Mouse (Mus musculus) kidney, postnatal 0 days (tissue): ENCODE data around the gene Tnip3. TPM values are rescaled to one million over a fixed set of nuclear protein-coding genes. Genes with fewer than 3 reads are reported as not detected.

Source experiments
- ATAC-seq: fragments of 200-750 bp; cut with Nextera tagmentation; replicated peaks from 2 replicates; pipeline ENCODE4 v1.8.0; 2017; ENCODE audit warnings: low read depth, moderate number of reproducible peaks, moderate TSS enrichment, moderate library complexity; ENCODE audit not compliant: low FRiP score
- DNase-seq: peaks from one replicate; pipeline ENCODE4 v3.0.0-alpha.2; 2016; ENCODE audit warnings: low spot score
- H3K27ac ChIP-seq: fragments of 300-500 bp; sonication (generic); 2 replicates; pipeline ENCODE4 v1.5.1; 2014; ENCODE audit warnings: mild to moderate bottlenecking
- H3K27me3 ChIP-seq: fragments of 300-500 bp; sonication (generic); 2 replicates; pipeline ENCODE4 v1.6.1; 2014; ENCODE audit warnings: low read length, mixed read lengths; ENCODE audit not compliant: insufficient read depth
- H3K36me3 ChIP-seq: fragments of 300-500 bp; sonication (generic); 2 replicates; pipeline ENCODE4 v1.6.1; 2014; ENCODE audit warnings: low read length, mixed read lengths; ENCODE audit not compliant: insufficient read depth
- H3K4me1 ChIP-seq: fragments of 300-500 bp; sonication (generic); replicated peaks from 2 replicates; pipeline ENCODE4 v1.6.1; 2014; ENCODE audit warnings: antibody characterized with exemption, low read length, mixed read lengths; ENCODE audit not compliant: insufficient read depth
- H3K4me2 ChIP-seq: fragments of 300-500 bp; sonication (generic); 2 replicates; pipeline ENCODE4 v1.6.1; 2014; ENCODE audit warnings: mild to moderate bottlenecking, low read length, moderate library complexity, mixed read lengths
- H3K4me3 ChIP-seq: fragments of 300-500 bp; sonication (generic); replicated peaks from 2 replicates; pipeline ENCODE4 v1.5.1; 2014; ENCODE audit warnings: low read depth, low read length
- H3K9ac ChIP-seq: fragments of 300-500 bp; sonication (generic); 2 replicates; pipeline ENCODE4 v1.6.1; 2014; ENCODE audit warnings: low read depth, low read length
- H3K9me3 ChIP-seq: fragments of 300-500 bp; sonication (generic); replicated peaks from 2 replicates; pipeline ENCODE4 v1.6.1; 2016; ENCODE audit warnings: low read length, inconsistent platforms, mixed read lengths
- CTCF ChIP-seq: IDR thresholded peaks from 2 replicates; pipeline ENCODE4 v1.5.1; 2016; ENCODE audit warnings: antibody characterized with exemption, low read depth, mild to moderate bottlenecking, moderate library complexity
- WGBS: fragments of 180-500 bp; shearing (Covaris S2); extraction: QIAGEN DNeasy Blood & Tissue Kit; methylation state at CpG from one replicate; pipeline ENCODE4 v1.1.7; 2014; 5-methylcytosine and 5-hydroxymethylcytosine counted together
- polyA plus RNA-seq: library from polyadenylated mRNA; unstranded; fragments of >200 nt; fragmentation: Nextera tagmentation; extraction: Ambion mirVana; gene quantifications from 2 replicates; pipeline ENCODE4 v1.2.1, GENCODE M21; 2015

Gene Tnip3
- polyA plus RNA-seq, 1 experiment from 2014 or later: 0.16 TPM

DNA sequence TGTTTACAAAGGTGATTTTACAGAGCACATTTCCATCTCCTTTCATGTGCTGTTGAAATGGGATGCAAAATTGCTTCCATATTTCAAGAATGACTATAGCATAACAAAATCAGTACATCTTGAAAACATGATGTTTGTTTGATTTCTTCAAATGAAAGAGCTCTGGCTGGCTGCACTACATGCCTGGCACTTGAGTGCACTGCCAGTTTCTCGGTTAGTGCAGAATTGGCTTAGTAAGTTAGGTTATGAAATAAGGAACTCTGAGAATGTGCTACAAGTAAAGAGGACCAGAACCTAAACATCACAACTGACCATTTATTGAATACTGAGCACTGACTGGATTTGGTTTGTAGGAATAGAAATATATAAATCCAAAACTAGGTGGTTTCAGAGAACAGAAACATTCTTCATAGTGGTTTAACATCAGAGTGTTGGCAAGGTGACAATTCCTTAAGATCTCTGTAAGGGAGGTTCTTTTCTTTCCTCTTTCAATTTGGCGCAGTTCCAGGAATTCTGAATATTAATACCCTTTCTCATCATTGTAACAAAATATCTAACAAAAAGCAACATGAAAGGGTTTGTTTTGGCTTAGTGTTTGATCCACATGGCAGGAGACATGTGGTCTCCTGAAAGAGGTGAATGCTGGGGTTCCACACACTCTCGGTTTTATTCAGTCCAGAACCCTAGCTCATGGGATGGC, 98.1 kb downstream of the Tnip3 start:
- H3K4me3 ChIP-seq: no peak overlapping the region
- H3K9me3 ChIP-seq: no peaks in the 10 kb centered on the region
- TF ChIP-seq CTCF: no peak
- no peak overlapping the region for H3K4me2 ChIP-seq
- DNase-seq: no peak
- H3K4me1 ChIP-seq: no peaks in the 10 kb centered on the region
- WGBS: 77% methylated on average over 3 of the region's 3 CpGs
- no peaks in the 10 kb centered on the region for H3K36me3 ChIP-seq
- H3K9ac ChIP-seq: no peak overlapping the region
- no peaks in the 10 kb centered on the region for H3K27me3 ChIP-seq
- ATAC-seq: no peak
- no peak overlapping the region for H3K27ac ChIP-seq

DNA sequence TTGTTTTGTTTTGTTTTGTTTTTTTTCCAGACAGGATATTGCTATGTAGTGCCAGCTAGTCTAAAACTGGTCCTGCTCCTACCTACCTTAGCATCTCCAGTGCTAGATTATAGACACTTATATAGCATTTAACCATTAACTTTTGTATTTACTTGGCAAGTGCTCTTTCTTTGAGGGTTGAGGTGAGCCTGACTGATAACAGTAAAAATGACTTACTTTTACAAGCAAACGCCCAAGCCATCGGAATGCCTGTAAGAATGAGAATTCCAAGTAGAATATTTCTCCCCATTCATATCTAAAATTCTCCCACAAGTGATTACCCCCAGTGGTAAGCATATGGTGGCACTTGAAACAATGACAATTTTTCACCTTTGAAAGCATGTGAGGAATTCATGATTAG, 105.5 kb downstream of the Tnip3 start:
- TF ChIP-seq CTCF: no peak
- WGBS: 74% methylated on average over 2 of the region's 2 CpGs
- DNase-seq (no peak), ATAC-seq (no peak)
- Histone ChIP-seq H3K27ac (no peak overlapping the region), H3K4me3 (no peak overlapping the region), H3K9ac (no peak overlapping the region), H3K4me2 (no peak overlapping the region), H3K36me3 (no peaks in the 10 kb centered on the region), H3K9me3 (no peaks in the 10 kb centered on the region), H3K4me1 (no peaks in the 10 kb centered on the region), H3K27me3 (no peaks in the 10 kb centered on the region)

DNA sequence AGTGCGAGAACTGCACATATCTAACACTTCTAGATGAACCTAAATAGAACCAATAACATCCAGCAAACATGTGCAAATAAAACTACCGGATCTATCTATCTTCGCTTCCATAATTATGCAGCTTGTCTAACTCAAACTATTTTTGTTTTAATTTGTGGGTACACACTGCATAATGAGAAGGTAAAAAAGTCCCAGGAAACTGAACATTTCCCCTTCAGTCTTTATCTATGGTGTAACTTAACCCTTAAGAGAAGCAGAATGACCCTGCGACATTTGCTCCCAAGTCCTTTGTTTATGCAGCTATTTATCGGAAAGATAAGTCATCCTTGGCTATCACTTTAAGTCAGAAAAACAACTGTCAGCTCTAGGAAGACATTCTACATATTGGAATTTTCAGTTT, 107.1 kb downstream of the Tnip3 start:
- Histone ChIP-seq H3K4me1 (no peaks in the 10 kb centered on the region), H3K27me3 (no peaks in the 10 kb centered on the region), H3K9me3 (no peaks in the 10 kb centered on the region), H3K4me2 (no peak overlapping the region), H3K36me3 (no peaks in the 10 kb centered on the region), H3K4me3 (no peak overlapping the region), H3K27ac (no peak overlapping the region), H3K9ac (no peak overlapping the region)
- no peak for ATAC-seq
- no peak for TF ChIP-seq CTCF
- WGBS: 52% methylated on average over 5 of the region's 5 CpGs
- no peak for DNase-seq

DNA sequence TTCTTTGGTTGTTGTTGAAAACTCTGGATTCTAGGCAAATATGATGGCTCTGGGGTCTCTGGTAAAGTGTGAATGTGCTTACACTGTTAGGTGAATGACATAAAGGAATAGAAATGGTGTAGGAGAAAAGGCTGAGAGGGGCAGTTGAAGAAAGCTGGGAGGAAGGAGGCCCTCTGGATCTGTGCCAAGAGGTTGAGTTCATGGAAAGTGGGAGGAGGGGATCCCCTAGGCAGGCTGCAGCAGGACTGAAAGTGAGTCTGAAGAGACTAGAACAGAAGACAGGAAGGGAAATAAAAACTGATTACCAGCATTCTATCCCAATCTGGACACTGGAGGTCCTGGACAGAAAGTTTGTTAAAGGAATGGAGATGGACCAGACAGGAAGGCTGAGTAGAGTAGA, 117.3 kb downstream of the Tnip3 start:
- Histone ChIP-seq H3K27me3 (no peaks in the 10 kb centered on the region), H3K4me1 (no peaks in the 10 kb centered on the region), H3K9ac (no peak overlapping the region), H3K4me2 (no peak overlapping the region), H3K4me3 (no peak overlapping the region), H3K36me3 (no peaks in the 10 kb centered on the region), H3K27ac (no peak overlapping the region), H3K9me3 (no peaks in the 10 kb centered on the region)
- ATAC-seq (no peak), DNase-seq (no peak)
- TF ChIP-seq CTCF: no peak

DNA sequence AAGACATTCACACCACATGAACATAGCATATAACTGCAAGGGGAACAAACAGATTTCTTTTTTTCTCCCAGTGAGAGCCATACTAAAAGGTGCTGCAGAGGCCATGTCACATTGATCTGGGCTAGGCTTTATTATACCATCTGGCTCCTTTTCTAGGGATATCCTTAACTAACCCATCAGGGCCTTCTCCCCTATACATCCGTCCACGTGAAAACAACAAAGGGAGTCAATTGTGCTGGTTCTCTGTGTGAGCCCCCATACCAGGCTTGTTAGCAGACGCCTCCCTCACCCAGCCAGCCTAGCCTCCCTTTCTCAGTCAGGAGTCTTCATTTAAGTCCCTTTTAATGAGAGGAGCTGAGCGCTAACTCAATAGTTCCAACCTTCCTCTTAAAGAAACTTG, 119.0 kb downstream of the Tnip3 start:
- Histone ChIP-seq H3K9me3 (no peaks in the 10 kb centered on the region), H3K4me1 (no peaks in the 10 kb centered on the region), H3K4me3 (no peak overlapping the region), H3K27ac (no peak overlapping the region), H3K27me3 (no peaks in the 10 kb centered on the region), H3K4me2 (no peak overlapping the region), H3K36me3 (no peaks in the 10 kb centered on the region), H3K9ac (no peak overlapping the region)
- DNase-seq: no peak
- WGBS: 70% methylated on average over 4 of the region's 4 CpGs
- ATAC-seq: no peak
- TF ChIP-seq CTCF: no peak

DNA sequence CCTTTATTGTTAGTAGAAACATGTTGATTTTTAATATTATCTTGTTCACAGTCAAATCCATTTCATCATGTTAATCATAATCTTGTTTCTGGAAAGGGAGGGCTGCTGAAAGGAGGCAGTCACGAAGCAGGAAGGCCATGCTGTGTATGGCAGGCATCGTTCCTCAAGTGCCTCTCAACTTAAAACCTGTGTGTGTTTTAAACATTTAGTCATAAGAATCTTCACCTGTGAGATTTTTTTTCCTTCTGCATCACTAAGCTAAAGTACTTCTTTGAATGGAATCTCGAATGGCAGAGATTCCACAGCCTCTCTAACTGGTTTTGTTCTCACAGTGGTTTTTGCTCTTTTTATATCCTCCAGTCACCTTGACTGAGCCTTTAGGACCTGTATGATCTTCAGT, 121.3 kb downstream of the Tnip3 start:
- H3K4me2 ChIP-seq: no peak overlapping the region
- 80% methylated on average over 3 of the region's 3 CpGs for WGBS
- H3K9ac ChIP-seq: no peak overlapping the region
- no peak for DNase-seq
- no peak overlapping the region for H3K4me3 ChIP-seq
- no peak for ATAC-seq
- no peak overlapping the region for H3K27ac ChIP-seq
- no peaks in the 10 kb centered on the region for H3K27me3 ChIP-seq
- H3K9me3 ChIP-seq: no peaks in the 10 kb centered on the region
- no peaks in the 10 kb centered on the region for H3K36me3 ChIP-seq
- H3K4me1 ChIP-seq: no peaks in the 10 kb centered on the region
- TF ChIP-seq CTCF: no peak

DNA sequence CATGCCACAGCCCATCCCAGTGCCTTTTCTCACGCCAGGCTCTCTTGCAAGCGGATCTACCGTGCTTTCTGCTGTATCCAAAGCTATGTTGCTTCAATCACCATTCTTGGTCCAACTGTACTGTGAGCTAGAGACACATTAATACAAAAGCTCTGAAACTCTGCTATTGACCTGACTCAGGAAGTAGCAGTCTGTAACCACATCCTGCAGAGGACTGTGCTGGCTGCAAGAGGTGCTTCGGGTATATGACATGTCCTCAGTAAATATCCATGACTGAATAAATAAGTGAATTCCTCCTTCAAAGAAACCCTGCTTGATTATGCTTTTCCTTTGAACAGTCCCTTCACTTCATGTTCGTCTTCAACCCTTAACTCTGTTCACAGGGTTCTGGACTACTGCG, 122.6 kb downstream of the Tnip3 start:
- H3K27me3 ChIP-seq: no peaks in the 10 kb centered on the region
- no peaks in the 10 kb centered on the region for H3K36me3 ChIP-seq
- H3K9me3 ChIP-seq: no peaks in the 10 kb centered on the region
- WGBS: 78% methylated on average over 6 of the region's 6 CpGs
- no peak overlapping the region for H3K9ac ChIP-seq
- ATAC-seq (no peak), DNase-seq (no peak)
- TF ChIP-seq CTCF: no peak
- H3K4me3 ChIP-seq: no peak overlapping the region
- no peaks in the 10 kb centered on the region for H3K4me1 ChIP-seq
- no peak overlapping the region for H3K27ac ChIP-seq
- no peak overlapping the region for H3K4me2 ChIP-seq
